Mouse (Mus musculus) frontal cortex, postnatal 14 days (tissue): ENCODE measurements at regions not wholly inside any gene's neighbourhood (a gene's known extent, or its start where the extent isn't known, plus 50 kb on each side); places are given as distances from the start of the nearest gene placed in this dataset.

Experiments used
- DNase-seq, 2 experiments: peaks; one replicate each; pipeline ENCODE4 v3.0.0; 2022; ENCODE audit warnings: low spot score in 2 of 2

DNA sequence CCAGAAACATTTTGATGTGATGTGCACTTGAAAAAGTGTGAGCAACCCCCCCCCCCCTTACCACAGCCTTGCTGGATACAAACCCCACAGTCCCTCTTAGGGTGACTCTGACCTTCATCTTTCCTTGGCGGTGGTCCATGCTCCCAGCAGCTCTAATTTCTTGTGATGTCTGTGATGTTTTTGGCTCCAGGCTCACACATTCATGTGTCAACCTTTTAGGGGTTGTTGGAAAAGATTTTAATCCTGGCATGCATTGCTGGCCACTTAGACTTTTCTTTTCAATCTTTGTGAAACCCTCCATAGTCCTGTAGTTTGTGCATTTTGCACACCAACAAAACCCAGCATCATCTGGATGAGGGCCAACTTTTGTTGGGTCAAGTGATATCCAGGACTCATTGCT lies 134.9 kb upstream of the Igfbp3 start:
- no peak for DNase-seq

GRCm38 (mm10) chr11:7337826-7338225 lies 124.1 kb upstream of the Igfbp3 start:
- DNase-seq = no peak

DNA sequence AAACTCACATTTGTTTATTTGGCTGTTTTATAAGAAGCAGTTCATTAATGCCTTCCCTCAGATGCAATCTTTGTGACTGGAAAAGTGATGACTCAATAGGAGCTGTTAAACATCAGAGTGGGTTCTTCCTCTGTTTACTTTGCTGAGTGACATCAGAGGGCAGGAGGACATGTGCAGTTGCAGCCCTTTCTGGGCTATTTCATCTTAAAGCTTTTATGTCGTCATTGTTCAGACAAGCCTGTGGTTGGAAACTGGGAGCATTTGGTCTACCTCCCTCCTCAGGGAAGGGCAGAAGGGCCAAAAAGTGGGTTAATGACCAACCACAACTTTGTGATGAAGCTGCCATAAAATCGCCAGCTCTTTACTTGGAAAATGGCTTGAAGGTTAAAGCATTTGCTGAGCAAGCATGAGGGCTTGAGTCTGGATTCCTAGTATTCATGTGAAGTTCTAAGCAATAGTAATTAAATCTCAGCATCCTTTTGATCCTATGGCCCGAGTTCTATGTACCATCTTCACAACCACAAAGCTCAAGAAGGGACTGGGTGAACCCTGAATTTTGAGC lies 103.8 kb upstream of the Igfbp3 start:
- no peak for DNase-seq

GRCm38 (mm10) chr11:7296252-7296651 lies 82.5 kb upstream of the Igfbp3 start:
- no peak for DNase-seq

DNA sequence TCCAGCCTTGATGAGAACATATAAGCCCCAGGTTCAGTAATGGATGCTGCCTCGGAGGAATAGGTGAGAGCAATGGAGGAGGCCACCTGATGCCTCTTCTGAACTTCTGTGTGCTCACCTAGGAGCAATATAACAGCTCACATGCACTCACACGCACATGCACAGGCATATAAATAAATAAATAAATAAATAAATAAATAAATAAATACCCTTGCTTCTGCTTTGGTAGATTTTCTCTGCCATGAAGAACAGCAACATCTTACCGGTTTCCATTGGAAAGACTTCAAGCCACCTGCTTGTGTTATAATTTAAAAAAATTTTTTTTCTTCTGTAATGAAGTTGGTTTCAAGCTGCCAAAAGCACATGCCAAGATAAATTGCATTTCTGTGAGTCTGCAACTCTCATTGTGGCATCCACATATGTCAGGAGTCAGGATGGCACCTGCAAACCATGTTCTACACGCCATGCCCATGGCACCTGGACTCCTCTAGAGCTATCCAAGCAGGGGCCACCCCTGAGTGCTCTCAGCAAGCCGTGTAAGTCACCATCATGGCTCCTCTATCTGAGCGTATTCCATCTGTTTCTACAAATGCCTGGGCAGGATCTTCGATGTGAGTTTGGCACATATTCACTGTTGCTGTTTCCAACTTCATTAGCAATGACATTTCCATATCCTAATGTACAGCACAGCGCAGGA lies 75.7 kb upstream of the Igfbp3 start:
- no peak for DNase-seq

GRCm38 (mm10) chr11:7284836-7285490 lies 71.2 kb upstream of the Igfbp3 start:
- no peak for DNase-seq

DNA sequence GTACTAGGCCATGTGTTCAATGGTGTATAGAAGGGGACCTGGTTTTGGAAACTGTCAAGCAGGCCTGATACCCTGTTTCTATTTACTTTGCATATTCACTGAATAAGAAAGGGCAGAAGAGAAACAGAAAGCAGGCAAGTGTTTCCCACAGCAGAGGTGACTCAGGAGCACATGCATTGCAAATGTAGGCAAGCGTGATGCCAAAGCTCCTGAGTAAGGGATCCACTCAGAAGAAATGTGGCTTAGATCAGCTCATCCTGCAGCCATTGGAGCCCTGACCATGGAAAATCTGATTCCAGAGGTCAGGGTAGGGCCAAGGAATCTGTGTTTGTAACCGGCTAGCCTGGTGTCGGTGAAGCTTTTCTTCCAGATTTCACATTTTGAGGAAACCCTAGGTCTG lies 69.3 kb upstream of the Igfbp3 start:
- no peak for DNase-seq

- DNase-seq = no peak
Observed at GRCm38 (mm10) chr11:7282188-7282587, 68.5 kb upstream of the Igfbp3 start.

- DNase-seq = no peak
Observed at GRCm38 (mm10) chr11:7281656-7282055, 67.9 kb upstream of the Igfbp3 start.

DNA sequence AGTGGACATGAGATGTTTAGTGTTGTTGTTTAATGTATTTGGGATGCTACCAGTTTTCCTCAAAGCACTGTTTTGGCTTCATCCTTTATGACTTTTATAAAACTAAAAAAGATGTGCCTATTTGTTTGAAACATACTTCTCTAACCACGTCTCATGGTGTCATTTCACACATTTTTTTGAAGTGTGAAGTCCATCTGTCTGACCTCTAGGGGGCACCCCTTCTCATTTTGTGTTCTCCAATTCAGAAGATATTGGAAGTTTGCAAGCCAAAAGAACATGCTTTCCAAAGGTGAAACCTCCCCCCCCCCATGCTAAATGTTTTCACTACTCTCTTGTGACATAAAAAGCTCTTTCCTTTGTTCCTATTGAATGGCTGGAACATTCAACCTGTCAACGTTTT lies 66.2 kb upstream of the Igfbp3 start:
- DNase-seq = no peak

- no peak for DNase-seq
Observed at GRCm38 (mm10) chr11:7272543-7272942, 58.8 kb upstream of the Igfbp3 start.

GRCm38 (mm10) chr11:7270916-7271315 lies 57.2 kb upstream of the Igfbp3 start:
- DNase-seq = no peak

DNA sequence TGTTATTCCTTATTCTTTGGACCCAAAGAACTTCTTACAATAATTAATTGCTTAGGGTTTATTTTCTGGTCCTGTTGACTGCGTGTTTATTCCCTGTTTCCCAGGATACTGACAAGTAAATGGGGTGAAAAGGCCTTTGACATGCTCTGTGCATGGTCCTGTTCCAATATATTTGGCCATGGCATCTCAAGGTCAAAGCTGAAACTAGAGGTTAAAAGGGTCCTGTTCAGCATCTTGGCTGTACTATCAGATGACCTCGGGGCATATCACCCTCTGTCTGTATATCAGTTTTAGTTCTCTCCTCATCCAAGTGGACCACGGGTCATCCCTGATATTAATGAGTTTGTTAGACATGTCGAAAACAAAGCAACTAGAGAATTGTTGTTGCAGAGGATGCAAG lies 50.2 kb upstream of the Igfbp3 start:
- DNase-seq = no peak
